Mouse (Mus musculus) common myeloid progenitor, adult 5-6 weeks (primary cell): ENCODE data around the gene Cacna1a. TPM values are rescaled to one million over a fixed set of nuclear protein-coding genes. Genes with fewer than 3 reads are reported as not detected.

Experiments used
- ATAC-seq: replicated peaks from 2 replicates; pipeline ENCODE4 v1.8.0; 2016; ENCODE audit warnings: low read depth, mild to moderate bottlenecking, moderate TSS enrichment, inconsistent platforms; ENCODE audit not compliant: poor library complexity, severe bottlenecking
- total RNA-seq: library from RNA; stranded (forward); fragments of 200-1000, 187-1606 nt; gene quantifications from 2 replicates; pipeline ENCODE4 v1.2.3, GENCODE M21; 2017

Cacna1a gene
- total RNA-seq, 1 experiment from 2014 or later = 0.18 TPM

GRCm38 (mm10) chr8:84528036-84528435, 139.8 kb downstream of the Cacna1a start:
- no peak for ATAC-seq

- ATAC-seq = no peak
Observed at GRCm38 (mm10) chr8:84529548-84529947, 141.3 kb downstream of the Cacna1a start.

- ATAC-seq = no peak
Observed at GRCm38 (mm10) chr8:84532725-84533124, 144.5 kb downstream of the Cacna1a start.

GRCm38 (mm10) chr8:84533341-84533740, 145.1 kb downstream of the Cacna1a start:
- no peak for ATAC-seq

GRCm38 (mm10) chr8:84536917-84537316, 148.7 kb downstream of the Cacna1a start:
- ATAC-seq = no peak

- ATAC-seq = no peak
Observed at GRCm38 (mm10) chr8:84539376-84539775, 151.1 kb downstream of the Cacna1a start.

- ATAC-seq = no peak
Observed at GRCm38 (mm10) chr8:84542481-84542880, 154.2 kb downstream of the Cacna1a start.

- ATAC-seq = no peak
Observed at GRCm38 (mm10) chr8:84545522-84545921, 157.3 kb downstream of the Cacna1a start.

GRCm38 (mm10) chr8:84552457-84552856, 164.2 kb downstream of the Cacna1a start:
- ATAC-seq = no peak

GRCm38 (mm10) chr8:84553106-84553505, 164.9 kb downstream of the Cacna1a start:
- no peak for ATAC-seq

- ATAC-seq = no peak
Observed at GRCm38 (mm10) chr8:84553617-84554016, 165.4 kb downstream of the Cacna1a start.

GRCm38 (mm10) chr8:84554301-84555027, 166.2 kb downstream of the Cacna1a start:
- peak; percentile 66; the same call in 1 of the 2 replicates for ATAC-seq

- ATAC-seq = no peak
Observed at GRCm38 (mm10) chr8:84555269-84555668, 167.0 kb downstream of the Cacna1a start.

- ATAC-seq = no peak
Observed at GRCm38 (mm10) chr8:84557936-84558335, 169.7 kb downstream of the Cacna1a start.

GRCm38 (mm10) chr8:84559121-84559604, 170.9 kb downstream of the Cacna1a start:
- no peak for ATAC-seq

- ATAC-seq = no peak
Observed at GRCm38 (mm10) chr8:84561698-84562097, 173.5 kb downstream of the Cacna1a start.

GRCm38 (mm10) chr8:84564042-84564441, 175.8 kb downstream of the Cacna1a start:
- ATAC-seq = no peak

- no peak for ATAC-seq
Observed at GRCm38 (mm10) chr8:84565577-84566360, 177.5 kb downstream of the Cacna1a start.

- peak; percentile 29 for ATAC-seq
Observed at GRCm38 (mm10) chr8:84566816-84567413, 178.7 kb downstream of the Cacna1a start.

- ATAC-seq = peak; percentile 71
Observed at GRCm38 (mm10) chr8:84567541-84567940, 179.3 kb downstream of the Cacna1a start.

- no peak for ATAC-seq
Observed at GRCm38 (mm10) chr8:84568737-84569136, 180.5 kb downstream of the Cacna1a start.
